Mouse (Mus musculus) myocyte (in vitro differentiated cells): Measurements from ENCODE around the gene Ctcf. TPM values are rescaled to one million over a fixed set of nuclear protein-coding genes. Genes with fewer than 3 reads are reported as not detected.

Experiments used
- H3K27me3 ChIP-seq: one replicate; pipeline ENCODE4 v1.6.1; 2011; ENCODE audit not compliant: control insufficient read depth, insufficient read depth, insufficient read length
- H3K36me3 ChIP-seq: one replicate; pipeline ENCODE4 v1.6.1; 2011; ENCODE audit not compliant: control insufficient read depth, insufficient read depth
- H3K4me2 ChIP-seq: one replicate; pipeline ENCODE4 v1.6.1; 2011; ENCODE audit warnings: low read depth, control low read depth
- H3K4me3 ChIP-seq: one replicate; pipeline ENCODE4 v1.5.1; 2011; ENCODE audit warnings: mild to moderate bottlenecking, control low read depth, moderate library complexity
- H3K79me2 ChIP-seq: one replicate; pipeline ENCODE4 v1.6.1; 2011; ENCODE audit not compliant: control insufficient read depth, insufficient read depth
- H3ac ChIP-seq: one replicate; pipeline ENCODE4 v1.6.1; 2011; ENCODE audit not compliant: control insufficient read depth, insufficient read length
- CEBPB ChIP-seq: IDR thresholded peaks from 2 replicates; pipeline ENCODE4 v1.6.1; 2011; ENCODE audit warnings: mild to moderate bottlenecking, moderate library complexity; ENCODE audit not compliant: poor library complexity, insufficient read depth, severe bottlenecking
- E2F4 ChIP-seq: IDR thresholded peaks from one replicate; pipeline ENCODE4 v1.6.1; 2011; ENCODE audit warnings: mild to moderate bottlenecking, control low read depth, moderate library complexity; ENCODE audit not compliant: insufficient read depth
- MAX ChIP-seq: IDR thresholded peaks from one replicate; pipeline ENCODE4 v1.6.1; 2011; ENCODE audit warnings: low read depth, mild to moderate bottlenecking, control low read depth
- MYOD1 ChIP-seq, 3 experiments: IDR thresholded peaks; one replicate each; pipeline ENCODE4 v1.6.1; 2011; ENCODE audit warnings: control low read depth in 2 of 3, low read depth in 2 of 3, mild to moderate bottlenecking in 2 of 3, moderate library complexity in 1 of 3; ENCODE audit not compliant: insufficient read length in 2 of 3, control insufficient read depth in 1 of 3
- MYOG ChIP-seq, 3 experiments: IDR thresholded peaks; one replicate each; pipeline ENCODE4 v1.6.1; 2011; ENCODE audit warnings: control low read depth in 2 of 3, low read depth in 2 of 3, mild to moderate bottlenecking in 2 of 3; ENCODE audit not compliant: insufficient read length in 2 of 3, control insufficient read depth in 1 of 3, insufficient read depth in 1 of 3
- POLR2A ChIP-seq: IDR thresholded peaks from one replicate; pipeline ENCODE4 v1.6.1; 2011; ENCODE audit warnings: low read depth, mild to moderate bottlenecking, control low read depth, moderate library complexity; ENCODE audit not compliant: insufficient read length
- POLR2AphosphoS2 ChIP-seq: IDR thresholded peaks from one replicate; pipeline ENCODE4 v1.6.1; 2011; ENCODE audit warnings: low read depth, control low read depth; ENCODE audit not compliant: insufficient read length
- REST ChIP-seq: IDR thresholded peaks from one replicate; pipeline ENCODE4 v1.6.1; 2011; ENCODE audit warnings: mild to moderate bottlenecking, control low read depth, moderate library complexity; ENCODE audit not compliant: insufficient read depth, insufficient read length
- SRF ChIP-seq: IDR thresholded peaks from one replicate; pipeline ENCODE4 v1.6.1; 2011; ENCODE audit warnings: low read depth; ENCODE audit not compliant: control insufficient read depth, insufficient read length
- TCF12 ChIP-seq: IDR thresholded peaks from one replicate; pipeline ENCODE4 v1.6.1; 2011; ENCODE audit warnings: mild to moderate bottlenecking, control low read depth; ENCODE audit not compliant: poor library complexity, insufficient read depth, severe bottlenecking
- TCF3 ChIP-seq: IDR thresholded peaks from one replicate; pipeline ENCODE4 v1.6.1; 2011; ENCODE audit warnings: low read depth, control low read depth; ENCODE audit not compliant: insufficient read length
- USF1 ChIP-seq: IDR thresholded peaks from one replicate; pipeline ENCODE4 v1.6.1; 2011; ENCODE audit warnings: low read depth, mild to moderate bottlenecking, control low read depth, moderate library complexity
- polyA plus RNA-seq: library from polyadenylated mRNA; unstranded; fragments of >200 nt; fragmentation: generic; extraction: Trizol; gene quantifications from one replicate; pipeline ENCODE4 v1.2.1, GENCODE M21; 2012; ENCODE audit warnings: missing spikeins

The Ctcf gene
- polyA plus RNA-seq, result 17.6 TPM

DNA sequence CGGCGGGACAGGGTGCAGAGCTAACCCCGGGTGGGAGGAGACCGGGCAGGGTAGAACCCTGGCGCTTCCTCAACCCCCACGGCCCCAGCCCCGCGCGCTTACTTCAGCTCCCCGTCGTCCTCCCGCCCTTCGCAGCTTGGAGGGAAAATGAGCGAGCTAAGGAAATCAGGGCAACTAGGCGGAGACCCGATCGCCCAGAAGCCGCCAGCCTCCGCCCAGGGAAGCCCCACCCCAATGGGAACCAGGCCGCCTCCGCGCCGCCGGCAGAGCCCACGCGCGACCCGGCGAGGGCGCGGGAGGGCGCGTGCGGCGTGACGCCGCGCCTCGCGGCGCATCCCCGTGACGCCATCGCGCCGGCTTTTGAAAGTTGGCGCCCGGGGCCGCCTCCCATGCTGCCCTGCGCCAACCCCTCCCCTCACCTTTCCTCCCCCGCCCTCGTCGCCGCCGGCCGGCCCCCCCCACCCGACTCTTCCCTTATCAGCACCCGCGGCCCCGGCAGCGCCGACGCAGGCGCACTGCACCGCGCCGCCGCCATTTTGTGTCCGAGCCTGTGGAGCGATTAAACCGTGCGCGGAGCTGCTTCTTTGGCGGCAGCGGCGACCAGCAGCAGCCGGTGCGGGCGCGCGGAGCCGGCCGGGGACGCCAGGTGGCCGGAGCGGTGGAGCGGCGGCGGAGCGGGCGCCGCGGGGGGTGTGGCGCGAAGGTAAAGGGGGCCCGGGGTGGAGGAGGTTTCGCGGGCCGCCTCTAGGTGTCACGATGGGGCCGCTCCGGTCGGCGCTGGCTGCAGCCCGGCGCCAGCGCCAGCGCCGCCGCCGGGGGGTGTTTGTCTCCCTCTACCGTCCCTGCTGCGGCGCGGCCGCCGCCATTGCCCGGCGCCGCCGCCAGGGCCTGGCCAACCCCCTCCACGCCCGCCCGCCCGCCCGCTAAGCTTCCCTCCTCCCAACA lies at the start of gene Ctcf:
Gene Ctcf, plus strand, starts transcription at position 551 of the 945 bp plus-strand sequence.
- Histone ChIP-seq H3K36me3 (no peaks in the 10 kb centered on the region), H3K27me3 (no peaks in the 10 kb centered on the region), H3K4me3 (peak within 1 kb of the TSS; percentile 63), H3K79me2 (peaks cover 45% of the 10 kb centered on the region), H3K4me2 (peak within 1 kb of the TSS; percentile 81), H3ac (peak within 1 kb of the TSS; percentile 94)
- TF ChIP-seq TCF3 (no peak), REST (no peak), POLR2AphosphoS2 (peak; percentile 49), MAX (no peak), TCF12 (no peak), CEBPB (no peak), MYOG (IDR thresholded peaks at IDR 0.05; ENCODE audit: control insufficient read depth in 1 of 3, insufficient read depth in 1 of 3, insufficient read length in 2 of 3, low read depth in 2 of 3) (no peak), SRF (no peak), POLR2A (peak; percentile 46), USF1 (no peak), E2F4 (peak; percentile 93), MYOD1 (IDR thresholded peaks at IDR 0.05; ENCODE audit: control insufficient read depth in 1 of 3, insufficient read length in 2 of 3, low read depth in 2 of 3) (peak in 1 of 3 experiments; percentile 17)

- Histone ChIP-seq H3K36me3 (no peaks in the 10 kb centered on the region), H3ac (no peak overlapping the region), H3K4me3 (no peak overlapping the region), H3K27me3 (no peaks in the 10 kb centered on the region), H3K79me2 (no peaks in the 10 kb centered on the region), H3K4me2 (no peak overlapping the region)
- no peak for TF ChIP-seq E2F4
- no peak for TF ChIP-seq MYOD1 (IDR thresholded peaks at IDR 0.05; ENCODE audit: control insufficient read depth in 1 of 3, insufficient read length in 2 of 3, low read depth in 2 of 3)
- no peak for TF ChIP-seq CEBPB
- no peak for TF ChIP-seq TCF12
- TF ChIP-seq POLR2AphosphoS2, result no peak
- no peak for TF ChIP-seq MYOG (IDR thresholded peaks at IDR 0.05; ENCODE audit: control insufficient read depth in 1 of 3, insufficient read depth in 1 of 3, insufficient read length in 2 of 3, low read depth in 2 of 3)
- TF ChIP-seq POLR2A, result no peak
- TF ChIP-seq USF1, result no peak
- TF ChIP-seq REST, result no peak
- no peak for TF ChIP-seq TCF3
- TF ChIP-seq MAX, result no peak
- no peak for TF ChIP-seq SRF
Measured at GRCm38 (mm10) chr8:105592431-105592830, 43.9 kb upstream of the Ctcf start.

DNA sequence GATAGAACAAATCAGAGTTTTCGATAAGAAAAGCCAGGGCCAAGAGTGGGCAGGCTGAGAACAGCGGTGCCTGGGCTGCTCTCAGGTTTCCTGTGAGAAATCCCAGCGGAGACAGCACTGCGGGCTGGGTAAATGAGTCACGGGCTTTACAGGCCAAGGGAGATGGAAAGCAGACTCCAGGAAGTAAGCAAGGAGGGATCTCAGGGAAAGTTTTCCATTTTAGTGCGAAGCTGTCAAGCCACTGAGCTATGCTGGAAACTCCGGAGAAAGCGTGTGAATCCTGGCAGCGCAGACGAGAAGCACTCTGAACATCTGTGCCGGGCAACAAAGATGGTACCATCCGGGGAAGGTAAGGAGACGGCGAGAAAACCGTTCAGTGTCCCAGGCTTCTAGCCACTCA lies 42.5 kb upstream of the Ctcf start:
- Histone ChIP-seq H3K79me2 (no peaks in the 10 kb centered on the region), H3ac (no peak overlapping the region), H3K4me3 (peak overlapping the region; percentile 40), H3K36me3 (no peaks in the 10 kb centered on the region), H3K27me3 (no peaks in the 10 kb centered on the region), H3K4me2 (peak overlapping the region; percentile 91)
- TF ChIP-seq SRF (peak; percentile 19), TCF12 (no peak), POLR2AphosphoS2 (peak; percentile 15), MYOG (IDR thresholded peaks at IDR 0.05; ENCODE audit: control insufficient read depth in 1 of 3, insufficient read depth in 1 of 3, insufficient read length in 2 of 3, low read depth in 2 of 3) (no peak), POLR2A (no peak), TCF3 (no peak)

GRCm38 (mm10) chr8:105594451-105595242 lies 41.7 kb upstream of the Ctcf start:
- no peak overlapping the region for H3ac ChIP-seq
- H3K36me3 ChIP-seq, result no peaks in the 10 kb centered on the region
- peak overlapping the region; percentile 91 for H3K4me2 ChIP-seq
- H3K79me2 ChIP-seq, result no peaks in the 10 kb centered on the region
- TF ChIP-seq SRF (no peak), POLR2A (peak; percentile 8)
- H3K27me3 ChIP-seq, result no peaks in the 10 kb centered on the region
- peak overlapping the region; percentile 40 for H3K4me3 ChIP-seq
